Mouse (Mus musculus) CH12.LX (cell line): ENCODE data around the gene Ep400.

Source experiments
- JUND ChIP-seq: conservative IDR thresholded peaks from 2 replicates; pipeline ENCODE4 v1.6.1; 2011; ENCODE audit warnings: low read depth, low read length, improper control_type of control experiment
- RCOR1 ChIP-seq: conservative IDR thresholded peaks from 2 replicates; pipeline ENCODE4 v1.6.1; 2012; ENCODE audit warnings: low read depth, mild to moderate bottlenecking, inconsistent platforms, low read length, improper control_type of control experiment

DNA sequence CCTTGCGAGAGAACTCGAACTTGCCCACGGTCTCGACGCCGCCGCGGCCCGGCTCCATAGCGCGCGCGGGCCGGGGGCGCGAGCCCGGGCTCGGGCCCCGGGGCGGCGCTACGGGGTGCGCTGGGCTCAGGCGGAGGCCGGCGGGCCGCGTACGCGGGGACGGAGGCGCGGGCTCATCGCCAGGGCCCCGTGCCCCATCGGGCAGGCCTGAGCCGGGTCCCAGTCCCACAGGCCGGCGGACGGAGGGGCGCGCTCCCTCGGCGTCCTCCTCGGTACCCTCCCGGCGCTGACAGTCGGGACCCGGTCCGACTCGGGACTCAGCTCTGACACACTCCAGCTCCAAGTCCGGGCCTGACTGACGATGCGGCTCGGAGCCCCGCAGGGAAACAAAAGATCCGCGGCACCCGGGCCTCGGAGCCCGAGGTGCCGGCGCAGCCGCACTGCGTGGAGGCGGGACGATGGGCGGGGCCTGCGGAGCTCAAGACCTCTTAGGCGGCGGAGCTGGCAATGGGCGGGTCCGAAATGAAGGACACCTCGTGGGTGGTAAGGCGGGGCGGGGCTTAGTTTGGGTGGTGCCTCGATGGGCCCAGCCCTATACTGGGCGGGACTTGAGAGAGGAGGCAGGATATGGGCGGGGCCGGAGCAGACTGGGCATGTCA, 39.3 kb upstream of the Ep400 start, which contains the start of gene Ulk1:
- TF ChIP-seq RCOR1 (no peak), JUND (no peak)
